Mouse (Mus musculus) embryonic fibroblast, embryonic 13.5 days (primary cell): ENCODE data around the gene Cbx1. TPM values are rescaled to one million over a fixed set of nuclear protein-coding genes. Genes with fewer than 3 reads are reported as not detected.
A peak's percentile ranks its signal among the peaks of the same experiment; 100 is the strongest.

Experiments used
- H3K27ac ChIP-seq: 2 replicates; pipeline ENCODE4 v1.5.1; 2012; ENCODE audit warnings: low read length, control low read depth, inconsistent platforms; ENCODE audit not compliant: insufficient read depth
- H3K4me1 ChIP-seq: 2 replicates; pipeline ENCODE4 v1.6.1; 2011; ENCODE audit warnings: low read length; ENCODE audit not compliant: control insufficient read depth, insufficient read depth
- H3K4me3 ChIP-seq: 2 replicates; pipeline ENCODE4 v1.5.1; 2011; ENCODE audit warnings: mild to moderate bottlenecking, control low read depth, low read length; ENCODE audit not compliant: insufficient read depth
- CTCF ChIP-seq: IDR thresholded peaks from 2 replicates; pipeline ENCODE4 v1.5.1; 2011; ENCODE audit warnings: mild to moderate bottlenecking, control low read depth, low read length, moderate library complexity, borderline replicate concordance; ENCODE audit not compliant: insufficient read depth
- POLR2A ChIP-seq: IDR thresholded peaks from 2 replicates; pipeline ENCODE4 v1.6.1; 2011; ENCODE audit warnings: low read depth, mild to moderate bottlenecking, control low read depth, low read length, moderate library complexity
- polyA plus RNA-seq: library from polyadenylated mRNA; stranded (reverse); fragments of >200 nt; gene quantifications from 2 replicates; pipeline ENCODE4 v1.2.4, GENCODE M21; 2011; ENCODE audit warnings: low read depth; ENCODE audit not compliant: missing spikeins, insufficient read length

The Cbx1 gene
- polyA plus RNA-seq, 1 experiment: 90.9 TPM

DNA sequence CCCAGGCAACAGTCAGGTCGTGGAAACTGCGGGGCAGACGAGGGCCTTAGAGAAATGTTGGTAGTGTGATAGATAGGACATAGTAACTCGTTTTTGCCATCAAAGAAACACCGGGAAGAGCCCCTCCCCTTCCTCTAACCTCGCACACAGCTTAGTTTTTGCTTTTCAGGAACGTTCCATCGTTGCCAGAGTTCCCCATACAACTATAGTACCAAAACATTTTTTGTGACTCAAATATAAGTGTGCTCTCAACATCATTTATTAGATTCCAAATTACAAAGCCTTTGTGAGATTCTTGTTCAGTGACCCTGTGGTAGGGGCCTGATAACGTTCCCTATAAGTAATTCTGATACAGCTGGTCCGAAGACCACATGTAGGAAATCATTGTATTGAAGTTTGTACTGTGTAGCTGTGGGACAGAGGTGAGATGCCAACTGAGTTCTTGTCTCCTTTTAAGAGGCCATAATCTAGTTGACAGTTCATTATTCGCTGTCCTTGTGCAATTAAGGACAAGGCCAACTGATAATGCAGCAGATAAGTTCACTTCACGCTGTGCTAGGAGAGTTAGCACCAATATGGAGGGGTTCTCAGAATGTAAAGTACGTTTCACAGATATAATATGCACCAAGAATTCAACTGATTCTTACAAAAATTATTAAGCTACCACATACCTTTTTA lies 41.8 kb downstream of the Cbx1 start:
- peak overlapping the region; percentile 92 for H3K27ac ChIP-seq
- H3K4me1 ChIP-seq: peaks cover 7% of the 10 kb centered on the region
- H3K4me3 ChIP-seq: peak overlapping the region; percentile 69
- no peak for TF ChIP-seq CTCF
- peak; percentile 33 for TF ChIP-seq POLR2A

DNA sequence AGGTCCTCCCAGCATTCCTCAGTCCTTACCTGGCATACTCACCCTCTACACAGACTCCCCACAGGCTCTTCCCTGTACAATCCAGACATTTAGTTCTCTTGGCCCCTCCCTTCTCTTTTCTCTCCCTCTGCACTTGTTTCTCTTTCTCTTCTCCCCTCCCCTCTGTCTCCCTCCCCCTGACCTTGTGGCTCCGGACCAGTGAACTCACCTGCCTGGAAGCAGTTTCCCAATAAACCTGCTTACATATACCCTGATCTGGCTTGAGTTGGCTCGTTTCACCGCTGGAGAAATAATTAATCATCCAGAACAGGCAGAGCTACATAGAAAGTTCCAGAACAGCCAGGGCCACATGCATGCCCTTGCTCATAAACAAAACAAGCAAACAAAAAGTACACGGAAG lies 42.6 kb downstream of the Cbx1 start:
- TF ChIP-seq CTCF: no peak
- TF ChIP-seq POLR2A: no peak

DNA sequence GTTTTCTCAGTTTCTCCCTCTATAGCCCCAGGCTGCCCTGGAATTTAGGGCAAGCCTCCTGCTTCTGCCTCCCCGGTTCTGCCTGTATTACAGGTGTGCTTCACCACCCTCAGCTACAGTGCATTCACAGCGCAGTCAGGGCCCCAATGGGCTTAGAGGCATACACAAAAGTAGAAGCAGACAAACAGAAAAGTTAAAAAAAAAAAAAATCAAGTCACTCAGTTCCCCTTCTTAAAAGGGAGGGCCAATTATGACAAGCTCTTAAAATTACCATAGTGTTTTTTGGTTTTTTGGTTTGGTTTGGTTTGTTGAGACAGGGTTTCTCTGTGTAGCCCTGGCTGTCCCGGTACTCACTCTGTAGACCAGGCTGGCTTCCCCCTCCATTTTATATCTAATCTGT lies 43.6 kb downstream of the Cbx1 start:
- Histone ChIP-seq H3K4me1 (no peaks in the 10 kb centered on the region), H3K4me3 (no peak overlapping the region), H3K27ac (no peak overlapping the region)
- no peak for TF ChIP-seq CTCF
- TF ChIP-seq POLR2A: no peak

More for the DNA sequence above, 42.6 kb downstream of the Cbx1 start:
- H3K4me3 ChIP-seq: no peak overlapping the region
- no peak overlapping the region for H3K27ac ChIP-seq
- H3K4me1 ChIP-seq: no peaks in the 10 kb centered on the region; the same call in 1 of the 2 replicates

DNA sequence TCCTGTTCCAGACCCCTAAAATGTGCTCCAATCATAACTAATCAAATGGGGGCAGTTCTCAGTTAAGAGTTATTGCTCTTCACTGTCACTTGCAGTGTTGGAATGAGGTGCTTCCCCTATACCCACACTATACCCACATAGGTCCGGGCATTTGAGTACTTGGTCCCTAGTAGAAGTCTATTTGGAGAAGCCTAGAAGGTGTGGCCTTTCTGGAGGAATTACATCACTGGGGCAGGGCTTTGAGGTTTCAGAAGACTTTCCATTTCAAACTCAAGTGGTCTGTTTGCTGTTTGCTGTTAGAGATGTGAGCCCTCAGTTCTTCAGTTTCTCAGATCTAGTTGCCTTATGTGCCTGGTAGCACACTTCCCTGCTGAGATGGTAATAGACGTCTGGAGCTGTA lies 44.0 kb downstream of the Cbx1 start:
- Histone ChIP-seq H3K4me3 (no peak overlapping the region), H3K27ac (no peak overlapping the region), H3K4me1 (no peaks in the 10 kb centered on the region)
- TF ChIP-seq POLR2A (no peak), CTCF (no peak)

DNA sequence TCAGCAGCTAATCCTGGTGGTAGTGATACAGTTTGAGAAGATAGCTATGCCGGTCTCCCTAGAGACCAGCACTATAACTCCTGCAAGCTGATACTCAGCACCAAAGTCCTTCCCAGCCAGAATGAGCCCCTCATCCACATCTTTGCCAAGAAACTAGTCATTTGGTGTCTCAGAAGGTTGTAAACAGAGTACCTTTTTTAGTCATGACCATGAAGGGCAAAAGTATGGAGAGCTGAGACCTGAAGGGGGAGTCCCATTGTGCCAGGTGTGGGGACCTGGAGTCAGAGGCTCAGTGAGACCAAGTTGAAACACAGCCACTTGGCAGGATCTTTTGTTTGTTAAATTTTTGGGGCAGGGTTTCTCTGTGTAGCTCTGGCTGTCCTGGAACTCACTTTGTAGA lies 45.2 kb downstream of the Cbx1 start:
- TF ChIP-seq POLR2A (no peak), CTCF (no peak)
- Histone ChIP-seq H3K4me1 (no peaks in the 10 kb centered on the region), H3K27ac (no peak overlapping the region), H3K4me3 (no peak overlapping the region)

DNA sequence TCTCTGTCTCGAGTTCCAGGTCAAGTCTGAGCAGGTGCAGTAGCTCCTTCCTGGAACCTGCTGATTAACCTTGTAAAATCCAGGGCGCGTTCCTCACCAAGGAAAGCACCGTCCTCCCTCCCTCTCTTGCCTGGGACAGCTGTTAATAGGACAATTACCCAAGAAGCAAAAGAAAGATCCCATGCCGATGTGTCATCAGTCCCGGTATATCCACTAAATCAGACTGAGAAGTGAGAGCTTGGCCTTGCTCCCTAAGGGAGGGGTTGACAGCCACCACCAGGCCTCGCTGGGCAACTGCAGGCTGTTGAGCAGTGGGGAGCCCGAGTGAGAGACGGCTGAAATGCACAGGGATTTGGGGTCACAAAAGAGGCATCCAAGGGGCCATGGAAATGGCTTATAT lies 48.4 kb downstream of the Cbx1 start:
- TF ChIP-seq POLR2A (no peak), CTCF (peak; percentile 27; the same call in 1 of the 2 replicates)
- no peak overlapping the region for H3K27ac ChIP-seq
- H3K4me3 ChIP-seq: no peak overlapping the region
- no peaks in the 10 kb centered on the region for H3K4me1 ChIP-seq

DNA sequence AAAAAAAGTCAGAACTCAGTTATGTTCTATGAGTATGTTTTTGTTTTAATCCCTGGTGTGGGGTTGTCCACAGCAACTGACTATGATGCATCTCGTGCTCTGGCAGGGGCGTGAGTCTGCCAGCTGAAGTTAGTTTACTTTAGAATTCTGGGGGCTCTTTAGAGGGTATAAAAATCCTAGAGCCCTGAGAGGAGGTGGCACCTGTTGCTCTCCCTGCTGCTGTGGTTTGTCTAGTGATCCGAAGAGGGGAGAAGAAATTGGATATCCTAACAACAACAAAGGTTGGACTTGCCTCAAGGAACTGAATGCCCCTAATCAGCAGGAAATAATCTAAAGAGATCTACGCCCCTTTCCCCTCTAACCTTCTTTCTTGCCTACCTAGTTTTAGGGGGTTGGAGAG lies 49.4 kb downstream of the Cbx1 start:
- no peak overlapping the region for H3K4me3 ChIP-seq
- no peak for TF ChIP-seq POLR2A
- TF ChIP-seq CTCF: no peak
- H3K27ac ChIP-seq: no peak overlapping the region
- no peaks in the 10 kb centered on the region for H3K4me1 ChIP-seq

DNA sequence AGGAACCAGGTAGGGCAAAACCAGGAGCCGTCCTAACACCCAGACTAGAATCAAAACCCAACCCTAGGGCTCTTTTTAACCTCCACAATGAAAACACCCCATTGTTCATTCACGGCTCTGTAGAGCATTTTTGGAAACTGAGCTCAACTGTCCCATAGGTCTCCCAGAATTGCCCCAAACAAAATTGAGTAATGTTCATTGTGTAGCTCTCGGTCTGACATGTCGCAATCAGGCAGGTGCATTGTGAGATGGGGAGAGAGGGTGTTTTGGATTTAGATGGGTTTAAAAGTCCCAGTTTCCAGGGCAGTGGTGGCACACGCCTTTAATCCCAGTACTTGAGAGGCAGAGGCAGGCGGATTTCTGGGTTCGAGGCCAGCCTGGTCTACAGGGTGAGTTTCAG lies 50.5 kb downstream of the Cbx1 start:
- no peak overlapping the region; the same call in 1 of the 2 replicates for H3K27ac ChIP-seq
- TF ChIP-seq POLR2A (no peak), CTCF (no peak)
- no peak overlapping the region for H3K4me3 ChIP-seq
- H3K4me1 ChIP-seq: no peaks in the 10 kb centered on the region

DNA sequence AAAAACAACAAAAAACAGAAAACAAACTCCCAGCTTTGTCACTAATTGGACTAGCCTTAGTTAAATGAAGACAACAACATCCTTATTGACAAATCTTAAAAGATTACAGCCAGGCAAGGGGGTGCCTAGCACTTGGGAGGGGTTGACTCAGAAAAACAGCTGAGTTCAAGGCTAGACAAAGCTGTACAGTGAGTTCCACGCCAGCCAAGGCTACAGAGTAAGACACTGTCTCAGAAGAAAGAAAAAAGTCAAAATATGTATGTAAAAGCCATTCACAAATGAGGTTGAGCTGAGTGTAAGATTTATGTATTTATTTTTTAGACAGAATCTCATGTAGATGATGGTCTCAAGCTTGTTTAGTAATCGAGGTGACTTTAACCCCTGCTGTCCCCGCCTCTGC lies 51.0 kb downstream of the Cbx1 start:
- no peak for TF ChIP-seq CTCF
- TF ChIP-seq POLR2A: no peak
- Histone ChIP-seq H3K27ac (peak overlapping the region; percentile 47), H3K4me3 (no peak overlapping the region), H3K4me1 (no peaks in the 10 kb centered on the region)

DNA sequence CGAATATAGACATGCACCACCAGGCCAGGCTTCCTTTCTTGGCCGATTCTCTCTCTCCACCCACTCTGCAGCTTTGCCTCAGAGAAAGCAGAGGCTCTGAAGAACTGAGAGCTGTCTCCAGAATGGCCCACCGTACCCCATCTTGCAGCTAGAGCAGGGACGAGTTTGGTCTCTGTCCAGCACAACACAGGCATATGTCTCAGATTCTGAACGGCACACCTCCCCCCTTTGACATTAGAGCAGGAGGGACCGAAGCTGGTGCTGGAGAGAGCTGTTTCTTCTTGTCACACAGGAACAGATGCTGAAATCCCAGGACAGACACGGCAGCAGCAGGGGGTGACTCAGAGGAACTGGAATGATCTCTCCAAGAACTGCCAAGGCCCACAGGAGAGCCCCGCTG lies 51.4 kb downstream of the Cbx1 start:
- Histone ChIP-seq H3K27ac (peak overlapping the region; percentile 47), H3K4me3 (no peak overlapping the region), H3K4me1 (no peaks in the 10 kb centered on the region)
- no peak for TF ChIP-seq POLR2A
- no peak for TF ChIP-seq CTCF

DNA sequence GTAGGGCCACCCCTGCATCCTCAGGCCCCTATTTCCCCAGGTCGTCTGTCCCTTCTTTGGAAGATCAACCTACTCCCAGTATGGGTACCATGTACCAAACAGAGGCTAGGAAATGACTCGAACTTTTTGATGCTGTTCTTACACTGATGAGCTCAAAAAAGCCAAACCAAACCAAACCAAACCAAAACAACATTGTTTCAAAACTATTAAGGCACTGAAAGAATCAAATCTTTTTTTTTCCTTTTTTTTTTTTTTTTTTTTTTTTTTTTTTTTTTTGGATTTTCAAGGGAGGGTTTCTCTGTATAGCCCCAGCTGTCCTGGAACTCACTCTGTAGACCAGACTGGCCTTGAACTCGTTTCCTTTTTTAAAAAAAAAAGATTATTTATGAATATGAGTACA lies 54.7 kb downstream of the Cbx1 start:
- H3K4me3 ChIP-seq: no peak overlapping the region
- TF ChIP-seq CTCF: no peak
- TF ChIP-seq POLR2A: no peak

More for the DNA sequence above, 54.7 kb downstream of the Cbx1 start:
- H3K27ac ChIP-seq: no peak overlapping the region
- H3K4me1 ChIP-seq: no peaks in the 10 kb centered on the region
